Mouse (Mus musculus) C2C12 (cell line): Measurements from ENCODE around the gene Ceacam20. TPM values are rescaled to one million over a fixed set of nuclear protein-coding genes. Genes with fewer than 3 reads are reported as not detected.

Source experiments
- H3K27me3 ChIP-seq: one replicate; pipeline ENCODE4 v1.6.1; 2011; ENCODE audit not compliant: control insufficient read depth, insufficient read depth, insufficient read length
- H3K36me3 ChIP-seq: one replicate; pipeline ENCODE4 v1.6.1; 2011; ENCODE audit not compliant: control insufficient read depth, insufficient read depth
- H3K4me3 ChIP-seq: one replicate; pipeline ENCODE4 v1.5.1; 2011; ENCODE audit warnings: mild to moderate bottlenecking, control low read depth; ENCODE audit not compliant: poor library complexity, insufficient read depth, severe bottlenecking
- H3K79me2 ChIP-seq: one replicate; pipeline ENCODE4 v1.6.1; 2011; ENCODE audit not compliant: control insufficient read depth, insufficient read depth
- H3K79me3 ChIP-seq: one replicate; pipeline ENCODE4 v1.6.1; 2011; ENCODE audit warnings: low read depth, control low read depth
- H3ac ChIP-seq: one replicate; pipeline ENCODE3; 2011; ENCODE audit warnings: low read depth; ENCODE audit not compliant: control insufficient read depth, insufficient read length
- CEBPB ChIP-seq: IDR thresholded peaks from one replicate; pipeline ENCODE4 v1.6.1; 2011; ENCODE audit warnings: low read depth, mild to moderate bottlenecking, control low read depth, moderate library complexity
- CTCF ChIP-seq: IDR thresholded peaks from one replicate; pipeline ENCODE4 v1.5.1; 2011; ENCODE audit not compliant: control insufficient read depth, insufficient read depth, insufficient read length
- FOSL1 ChIP-seq: IDR thresholded peaks from one replicate; pipeline ENCODE4 v1.8.0; 2011; ENCODE audit warnings: mild to moderate bottlenecking, low read length; ENCODE audit not compliant: poor library complexity, insufficient read depth, severe bottlenecking
- MAX ChIP-seq: IDR thresholded peaks from one replicate; pipeline ENCODE4 v1.6.1; 2011; ENCODE audit warnings: mild to moderate bottlenecking, control low read depth
- MYOD1 ChIP-seq: IDR thresholded peaks from one replicate; pipeline ENCODE4 v1.6.1; 2011; ENCODE audit warnings: low read depth; ENCODE audit not compliant: control insufficient read depth, insufficient read length
- MYOG ChIP-seq: IDR thresholded peaks from one replicate; pipeline ENCODE4 v1.6.1; 2011; ENCODE audit not compliant: control insufficient read depth, insufficient read length; ENCODE audit errors: extremely low read depth
- USF1 ChIP-seq: IDR thresholded peaks from one replicate; pipeline ENCODE4 v1.6.1; 2011; ENCODE audit warnings: low read depth, mild to moderate bottlenecking, control low read depth, moderate library complexity
- polyA plus RNA-seq: library from polyadenylated mRNA; unstranded; fragments of >200 nt; fragmentation: generic; extraction: Trizol; gene quantifications from one replicate; pipeline ENCODE4 v1.2.1, GENCODE M21; 2012; ENCODE audit warnings: missing spikeins

Ceacam20 gene
- polyA plus RNA-seq, 1 experiment: not detected

GRCm38 (mm10) chr7:19945821-19946515 is 19.2 kb upstream of the Ceacam20 start:
- Histone ChIP-seq H3K4me3 (no peak overlapping the region), H3ac (no peak overlapping the region), H3K27me3 (no peaks in the 10 kb centered on the region), H3K79me2 (no peaks in the 10 kb centered on the region), H3K36me3 (no peaks in the 10 kb centered on the region), H3K79me3 (no peaks in the 10 kb centered on the region)
- no peak for TF ChIP-seq MYOD1
- no peak for TF ChIP-seq CEBPB
- no peak for TF ChIP-seq MAX
- no peak for TF ChIP-seq FOSL1
- TF ChIP-seq CTCF: no peak
- no peak for TF ChIP-seq USF1
- no peak for TF ChIP-seq MYOG

GRCm38 (mm10) chr7:19948956-19949355 is 16.3 kb upstream of the Ceacam20 start:
- TF ChIP-seq MYOG: no peak
- TF ChIP-seq CTCF: no peak
- no peak for TF ChIP-seq MAX
- TF ChIP-seq FOSL1: no peak
- no peak for TF ChIP-seq CEBPB
- TF ChIP-seq USF1: no peak
- no peak for TF ChIP-seq MYOD1
- no peaks in the 10 kb centered on the region for H3K27me3 ChIP-seq
- H3K4me3 ChIP-seq: no peak overlapping the region
- H3ac ChIP-seq: no peak overlapping the region
- no peaks in the 10 kb centered on the region for H3K36me3 ChIP-seq
- H3K79me2 ChIP-seq: no peaks in the 10 kb centered on the region
- no peaks in the 10 kb centered on the region for H3K79me3 ChIP-seq

DNA sequence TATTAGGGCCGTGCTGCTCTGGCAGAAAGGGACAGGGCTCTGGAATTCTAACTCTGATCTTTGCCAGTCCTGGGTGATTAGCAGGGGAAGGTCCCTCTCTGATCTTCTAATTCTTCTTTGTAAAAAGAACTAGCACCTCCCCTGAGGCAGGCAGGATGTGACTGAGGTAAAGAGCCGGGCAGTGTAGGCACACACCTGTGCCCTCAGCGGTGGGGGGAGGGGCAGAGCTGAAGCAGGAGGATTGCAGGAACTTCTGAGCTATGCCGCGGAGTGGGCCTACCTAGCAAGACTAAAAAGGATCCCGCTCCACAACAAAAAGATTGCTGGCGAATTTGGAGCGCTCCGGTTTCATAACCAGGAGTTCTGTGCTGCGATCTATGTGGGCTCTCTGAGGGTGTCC is 15.2 kb upstream of the Ceacam20 start:
- H3K4me3 ChIP-seq: no peak overlapping the region

GRCm38 (mm10) chr7:19950589-19950988 is 14.6 kb upstream of the Ceacam20 start, which contains the start of gene Igsf23:
TSS of gene Igsf23 (minus strand) at chr7:19950756.
- H3K79me2 ChIP-seq: no peaks in the 10 kb centered on the region
- no peak within 1 kb of the TSS for H3K4me3 ChIP-seq
- H3ac ChIP-seq: no peak within 1 kb of the TSS
- TF ChIP-seq MYOD1 (no peak), FOSL1 (no peak), MYOG (no peak), CEBPB (no peak), MAX (no peak), USF1 (no peak)
- H3K36me3 ChIP-seq: no peaks in the 10 kb centered on the region
- H3K79me3 ChIP-seq: no peaks in the 10 kb centered on the region
- H3K27me3 ChIP-seq: no peaks in the 10 kb centered on the region

More for the DNA sequence above, 15.2 kb upstream of the Ceacam20 start:
- no peaks in the 10 kb centered on the region for H3K27me3 ChIP-seq
- TF ChIP-seq CEBPB (no peak), MYOG (no peak), CTCF (no peak), MYOD1 (no peak), USF1 (no peak), MAX (no peak), FOSL1 (no peak)
- no peaks in the 10 kb centered on the region for H3K79me3 ChIP-seq
- no peaks in the 10 kb centered on the region for H3K79me2 ChIP-seq
- no peak overlapping the region for H3ac ChIP-seq
- no peaks in the 10 kb centered on the region for H3K36me3 ChIP-seq

- H3K4me3 ChIP-seq: no peak overlapping the region
- H3K36me3 ChIP-seq: no peaks in the 10 kb centered on the region
- H3ac ChIP-seq: no peak overlapping the region
- TF ChIP-seq FOSL1 (no peak), CEBPB (peak; percentile 61)
- no peaks in the 10 kb centered on the region for H3K79me3 ChIP-seq
- no peaks in the 10 kb centered on the region for H3K79me2 ChIP-seq
- H3K27me3 ChIP-seq: no peaks in the 10 kb centered on the region
Observed at GRCm38 (mm10) chr7:19952320-19952986, 12.8 kb upstream of the Ceacam20 start.

GRCm38 (mm10) chr7:19953054-19953453 is 12.2 kb upstream of the Ceacam20 start:
- H3K27me3 ChIP-seq: no peaks in the 10 kb centered on the region
- H3ac ChIP-seq: no peak overlapping the region
- TF ChIP-seq MYOD1 (no peak), MYOG (no peak), CTCF (no peak), MAX (no peak), FOSL1 (no peak), CEBPB (no peak)
- H3K4me3 ChIP-seq: no peak overlapping the region
- H3K79me3 ChIP-seq: no peaks in the 10 kb centered on the region
- no peaks in the 10 kb centered on the region for H3K36me3 ChIP-seq
- H3K79me2 ChIP-seq: no peaks in the 10 kb centered on the region
